Mouse (Mus musculus) stomach, postnatal 0 days (tissue): ENCODE results near the gene Lef1.

Experiments
- CTCF ChIP-seq: IDR thresholded peaks from 2 replicates; pipeline ENCODE4 v1.5.1; 2016; ENCODE audit warnings: antibody characterized with exemption, low read depth, mild to moderate bottlenecking, moderate library complexity
- EP300 ChIP-seq: optimal IDR thresholded peaks from 2 replicates; pipeline ENCODE3; 2016; ENCODE audit warnings: antibody characterized with exemption

DNA sequence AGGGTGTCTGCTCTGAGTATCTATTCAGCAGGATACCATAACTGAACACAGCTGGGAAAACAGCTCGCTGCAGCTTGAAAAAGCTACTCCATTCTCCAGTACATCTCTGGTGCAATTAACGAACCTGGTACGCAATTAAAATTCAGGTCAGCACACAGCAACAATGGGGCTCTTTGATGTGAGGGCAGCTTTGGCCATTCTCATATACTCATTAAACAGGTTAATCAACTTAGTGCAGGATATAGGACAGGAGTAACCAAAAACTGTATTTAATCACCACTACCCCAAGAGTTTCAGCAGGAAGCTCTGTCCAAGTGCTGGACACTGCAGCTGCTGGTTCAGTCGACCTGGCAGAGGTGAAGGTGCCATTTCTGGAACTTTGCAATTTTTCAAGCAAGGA, 37.6 kb upstream of the Lef1 start:
- TF ChIP-seq EP300 (no peak), CTCF (no peak)
